Mouse (Mus musculus) layer of hippocampus, adult 18-20 months (tissue): ENCODE measurements around the gene Cyp2c50. TPM values are rescaled to one million over a fixed set of nuclear protein-coding genes. Genes with fewer than 3 reads are reported as not detected.
"Not testable (repeated sequence)": the region's sequence is repeated elsewhere in the genome, so short reads cannot be mapped to it uniquely, and the experiment has no call there.

Experiments
- DNase-seq, 2 experiments: peaks; one replicate each; pipeline ENCODE4 v3.0.0; 2022; ENCODE audit warnings: low spot score in 2 of 2
- long read RNA-seq: library from polyadenylated mRNA; stranded (forward); transcript quantifications from one replicate; pipeline ENCODE4 v2.0.0, GENCODE M21; 2021
- total RNA-seq, 2 experiments: library from RNA; stranded (reverse); gene quantifications; 2 replicates each; pipeline ENCODE4 v1.2.3; 2021

Cyp2c50 gene
- not detected for total RNA-seq
- long read RNA-seq = 0 reads

DNA sequence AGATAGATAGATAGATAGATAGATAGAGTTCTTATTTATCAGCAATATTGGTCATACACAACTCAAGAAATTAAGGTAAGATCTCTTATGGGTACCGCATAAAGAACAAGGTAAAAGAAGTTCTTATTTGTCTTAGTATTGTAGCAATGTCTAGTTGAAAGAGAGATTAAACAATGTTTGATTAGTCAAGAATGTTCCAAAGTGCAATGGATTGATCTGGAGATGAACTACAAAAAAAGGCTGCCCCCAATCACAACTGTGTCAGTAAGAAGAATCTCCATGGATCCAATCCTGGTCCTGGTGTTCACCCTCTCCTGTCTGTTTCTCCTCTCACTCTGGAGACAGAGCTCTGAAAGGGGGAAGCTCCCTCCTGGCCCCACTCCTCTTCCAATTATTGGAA lies at the start of gene Cyp2c50:
Gene Cyp2c50 (plus strand): TSS at position 268 of the 400 bp plus-strand sequence.
- DNase-seq = not testable (repeated sequence)

DNA sequence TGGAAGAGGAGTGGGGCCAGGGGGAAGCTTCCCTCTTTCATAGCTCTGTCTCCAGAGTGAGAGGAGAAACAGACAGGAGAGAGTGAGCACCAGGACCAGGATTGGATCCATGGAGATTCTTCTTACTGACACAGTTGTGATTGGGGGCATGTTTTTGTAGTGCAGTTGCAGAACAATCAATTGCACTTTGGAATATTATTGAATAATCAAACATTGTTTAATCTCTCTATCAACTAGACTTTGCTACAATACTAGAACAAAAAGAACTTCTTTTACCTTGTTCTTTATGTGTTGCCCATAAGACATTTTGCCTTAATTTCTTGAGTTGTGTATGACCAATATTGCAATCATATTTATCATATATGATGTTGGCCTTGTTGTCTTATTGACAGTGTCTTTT lies 15.8 kb upstream of the Cyp2c50 start, which contains the start of gene Cyp2c54:
Gene Cyp2c54 (minus strand): TSS at position 127 of the 400 bp plus-strand sequence.
- no peak for DNase-seq

DNA sequence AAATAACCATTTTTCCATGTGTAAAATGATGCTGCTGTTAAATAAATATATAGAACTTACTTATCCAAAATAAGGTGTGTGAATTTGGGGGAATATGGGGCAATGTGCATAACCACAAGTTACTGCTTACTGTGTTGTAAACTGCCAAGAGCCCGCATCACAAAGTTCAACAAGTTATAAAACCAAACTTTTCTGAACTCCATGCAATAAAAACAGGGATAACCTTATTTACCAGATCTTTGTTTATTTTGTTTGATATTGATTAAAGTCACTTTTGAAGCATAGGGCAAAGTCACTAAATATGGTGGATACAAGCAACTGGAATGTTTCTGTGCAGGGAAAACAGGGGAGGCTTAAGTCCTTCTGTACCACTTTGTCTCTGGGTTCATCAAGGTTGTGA lies 1.1 kb upstream of the Cyp2c50 start:
- no peak for DNase-seq

DNA sequence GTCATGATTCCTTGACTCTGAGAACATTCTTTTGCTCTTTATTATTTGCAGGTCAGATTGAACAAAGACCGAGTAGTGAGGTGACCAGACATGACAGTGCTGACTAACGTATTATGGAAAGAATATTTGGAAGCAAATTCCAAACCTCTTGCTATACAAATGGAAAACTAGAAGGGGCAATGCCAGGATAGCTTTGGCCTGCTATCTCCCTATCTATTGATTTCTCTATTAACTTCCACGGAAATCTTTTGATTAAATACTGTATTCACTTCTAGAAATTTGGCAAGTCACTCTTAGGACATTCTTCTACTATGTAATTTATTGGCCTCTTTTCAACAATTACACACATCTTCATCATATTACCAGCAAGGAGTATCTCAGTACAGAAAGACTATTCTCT lies 1.6 kb downstream of the Cyp2c50 start:
- DNase-seq = no peak

DNA sequence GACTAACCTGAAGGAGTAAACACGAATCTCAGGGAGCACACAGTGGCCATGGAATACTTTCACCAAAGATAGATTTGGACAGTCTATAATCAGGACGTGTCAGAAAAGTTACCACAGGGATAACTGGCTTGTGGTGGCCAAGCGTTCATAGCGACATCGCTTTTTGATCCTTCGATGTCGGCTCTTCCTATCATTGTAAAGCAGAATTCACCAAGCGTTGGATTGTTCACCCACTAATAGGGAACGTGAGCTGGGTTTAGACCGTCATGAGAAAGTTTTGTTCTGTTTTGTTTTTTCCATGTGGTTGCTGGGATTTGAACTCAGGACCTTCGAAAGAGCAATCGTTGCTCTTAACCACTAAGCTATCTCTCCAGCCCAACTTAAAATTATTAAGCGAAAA lies 30.1 kb downstream of the Cyp2c50 start:
- not testable (repeated sequence) for DNase-seq

DNA sequence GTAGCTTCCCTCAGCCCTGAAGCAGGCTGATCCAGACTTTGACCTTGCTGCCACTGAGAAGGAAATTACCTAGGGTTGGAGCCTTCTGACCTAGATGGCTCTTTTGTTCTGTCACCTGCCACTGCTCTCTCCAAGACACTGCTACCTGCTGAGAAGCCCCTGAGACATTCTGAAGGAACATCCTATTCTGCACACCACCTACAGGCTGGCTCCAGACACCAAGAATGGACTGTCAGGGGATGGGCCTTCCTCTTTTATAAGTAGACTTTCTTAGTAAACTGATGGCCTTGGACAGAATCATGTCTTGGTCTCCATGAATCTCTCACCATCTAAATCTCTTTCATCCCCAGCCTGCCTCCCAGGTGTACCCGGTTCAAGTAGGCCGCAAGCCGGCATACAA lies 35.7 kb downstream of the Cyp2c50 start:
- not testable (repeated sequence) for DNase-seq

DNA sequence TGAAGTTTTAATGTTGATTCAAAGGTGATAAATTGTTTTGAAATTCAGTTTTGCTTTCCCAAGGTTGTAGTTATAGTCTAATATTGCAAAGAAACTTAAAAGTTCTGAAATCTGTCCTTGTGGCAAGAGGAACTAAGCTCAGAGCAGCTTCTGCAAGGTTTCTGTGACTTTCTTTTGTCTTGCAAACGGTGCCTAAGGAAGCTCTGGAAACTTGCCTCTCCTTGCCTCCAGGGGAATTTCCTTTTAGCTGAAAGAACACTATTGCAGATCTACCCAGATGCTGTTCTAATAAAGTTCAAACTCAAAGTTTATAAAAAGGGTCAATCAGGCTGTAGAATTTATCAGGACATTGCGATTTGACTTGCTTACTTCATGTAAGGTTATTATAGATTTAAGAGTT lies 37.5 kb downstream of the Cyp2c50 start:
- not testable (repeated sequence) for DNase-seq

Other genes with a start within 250 kb of the Cyp2c50 start
- not detected for gene Cyp2c69, start 202.9 kb upstream of the Cyp2c50 start, total RNA-seq
- not detected for gene Cyp2c37, start 97.3 kb upstream of the Cyp2c50 start, total RNA-seq
- gene Cyp2c54, start 15.9 kb upstream of the Cyp2c50 start, total RNA-seq = not detected
- 1 to 10 TPM; 1.6 to 2.2 TPM for gene Cyp2c70, start 97.6 kb downstream of the Cyp2c50 start, total RNA-seq
- 10 to 100 TPM; 15.8 to 21.7 TPM for gene Pdlim1, start 182.2 kb downstream of the Cyp2c50 start, total RNA-seq